Mouse (Mus musculus) Muller cell, postnatal 12 days (primary cell): Measurements from ENCODE around the gene Ccnt1.
A peak's percentile ranks its signal among the peaks of the same experiment; 100 is the strongest.
"Not testable (repeated sequence)": the region's sequence is repeated elsewhere in the genome, so short reads cannot be mapped to it uniquely, and the experiment has no call there.

Experiments
- DNase-seq: peaks from one replicate; pipeline ENCODE4 v3.0.0-alpha.2; 2015; ENCODE audit errors: inconsistent ontology term

The Ccnt1 gene

DNA sequence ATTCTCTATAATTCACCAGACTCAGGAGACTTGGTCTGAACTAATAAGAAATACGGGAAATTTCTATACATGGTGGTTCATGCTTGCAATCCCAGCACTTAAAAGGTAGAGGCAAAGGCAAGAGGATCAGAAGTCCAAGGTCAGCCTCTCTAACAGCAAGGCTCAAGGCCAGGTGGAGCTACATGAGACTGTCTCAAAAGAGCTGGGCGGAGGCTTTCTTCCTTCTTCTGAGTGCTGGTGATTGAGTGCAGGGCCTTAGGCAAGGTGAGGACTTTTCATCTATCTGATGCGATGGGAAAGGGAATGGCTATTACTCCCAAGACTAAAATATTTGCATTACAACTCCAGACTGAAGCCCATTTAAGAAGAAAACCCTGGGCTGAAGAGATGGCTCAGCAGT, 25.6 kb downstream of the Ccnt1 start:
- DNase-seq, result no peak

DNA sequence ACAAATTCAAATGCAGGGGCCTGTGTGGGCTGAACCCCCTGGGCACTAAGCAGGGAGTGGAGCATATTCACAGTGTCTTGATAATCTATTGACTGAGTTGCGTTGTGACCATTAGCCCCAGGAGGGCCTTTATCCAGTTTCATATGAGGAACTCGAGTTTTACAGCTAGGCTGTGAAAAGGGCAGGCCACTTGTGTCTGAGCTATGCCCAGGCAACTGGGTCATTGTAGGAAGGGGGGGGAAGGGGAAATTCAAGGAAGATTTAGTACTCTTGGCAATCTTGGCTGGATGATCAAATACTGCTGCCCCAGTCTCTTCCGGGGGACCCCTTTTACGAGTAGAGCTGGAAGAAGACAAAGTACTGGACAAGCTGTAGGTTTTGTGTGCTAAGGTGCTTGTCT, 27.4 kb downstream of the Ccnt1 start:
- no peak for DNase-seq

DNA sequence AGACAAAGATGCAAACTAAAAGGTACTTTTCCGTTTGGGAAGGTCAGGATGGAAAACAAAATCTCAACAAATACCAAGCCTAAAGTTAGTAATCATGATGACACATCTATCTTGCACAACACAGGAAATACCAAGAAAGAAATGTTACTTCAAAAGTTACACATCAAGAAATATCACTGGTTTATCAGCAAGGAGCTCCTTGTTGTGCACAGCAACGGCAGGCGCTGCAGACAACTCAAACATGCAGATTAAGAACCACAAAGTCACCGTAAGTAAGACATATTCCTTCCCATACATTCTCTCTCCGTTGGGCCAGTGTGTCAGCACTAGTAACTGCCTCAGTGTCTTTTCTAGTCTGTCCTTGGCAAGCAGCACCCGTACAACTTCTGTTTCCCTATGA, 29.7 kb downstream of the Ccnt1 start:
- no peak for DNase-seq

DNA sequence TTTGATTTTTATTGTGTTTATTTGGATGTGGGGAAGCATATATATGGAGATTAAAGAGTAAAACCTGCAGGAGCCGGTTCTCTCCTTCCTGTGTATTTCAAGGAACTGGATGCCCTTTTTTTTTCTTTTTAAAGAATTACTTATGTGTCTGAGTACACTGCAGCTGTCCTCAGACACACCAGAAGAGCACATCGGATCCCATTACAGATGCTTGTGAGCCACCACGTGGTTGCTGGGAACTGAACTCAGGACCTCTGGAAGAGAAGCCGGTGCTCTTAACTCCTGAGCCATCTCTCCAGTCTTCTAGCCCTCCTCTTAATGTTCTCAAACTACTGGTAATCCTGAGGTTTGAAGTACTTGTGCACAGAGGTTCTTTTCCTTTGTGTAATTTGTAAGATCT, 32.8 kb downstream of the Ccnt1 start:
- no peak for DNase-seq

DNA sequence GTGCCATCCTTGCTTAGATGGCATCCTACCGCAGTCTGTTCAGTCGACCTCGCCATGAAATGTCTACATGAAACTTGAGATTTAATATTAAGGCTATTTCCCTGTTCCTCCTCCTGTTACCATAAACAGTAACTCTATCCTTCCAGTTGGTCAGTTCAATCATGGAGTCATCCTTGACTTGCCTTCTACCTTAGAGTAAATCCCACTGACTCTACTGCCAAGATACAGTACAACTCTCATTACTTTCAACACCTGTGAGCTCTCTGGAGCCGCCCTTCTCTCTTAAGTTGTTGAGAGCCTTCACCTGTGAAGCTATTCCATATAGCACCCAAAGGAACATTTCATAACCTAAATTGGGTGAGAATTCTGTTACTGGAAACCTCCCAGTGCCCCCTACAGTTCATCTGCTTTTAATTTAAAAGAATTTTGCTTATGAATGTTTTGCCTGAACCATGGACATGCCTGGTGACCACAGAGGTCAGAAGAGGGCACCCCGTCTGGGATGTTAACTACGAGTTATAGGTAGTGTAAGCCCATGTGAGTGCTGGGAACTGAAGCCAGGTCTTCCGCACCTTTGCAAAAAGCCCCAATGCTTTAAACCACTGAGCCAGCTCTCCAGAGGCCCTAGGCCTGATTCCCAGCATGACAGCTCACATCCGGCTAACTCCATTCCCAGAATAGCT, 33.8 kb downstream of the Ccnt1 start:
- DNase-seq, result peak; percentile 19

DNA sequence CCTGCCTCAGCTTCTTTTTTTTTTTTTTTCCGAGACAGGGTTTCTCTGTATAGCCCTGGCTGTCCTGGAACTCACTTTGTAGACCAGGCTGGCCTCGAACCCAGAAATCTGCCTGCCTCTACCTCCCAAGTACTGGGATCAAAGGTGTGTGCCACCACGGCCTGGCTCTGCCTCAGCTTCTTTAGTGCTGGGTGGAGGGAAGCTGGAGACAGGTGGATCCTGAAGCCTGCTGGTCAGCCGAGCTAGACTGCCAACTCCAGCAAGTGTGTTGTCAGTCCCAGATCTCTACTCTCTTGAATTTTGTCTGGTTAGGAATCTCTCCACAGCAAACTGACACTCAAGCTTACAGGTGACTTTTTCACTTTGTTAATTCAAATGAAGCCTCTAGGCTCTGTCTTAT, 34.8 kb downstream of the Ccnt1 start:
- no peak for DNase-seq

DNA sequence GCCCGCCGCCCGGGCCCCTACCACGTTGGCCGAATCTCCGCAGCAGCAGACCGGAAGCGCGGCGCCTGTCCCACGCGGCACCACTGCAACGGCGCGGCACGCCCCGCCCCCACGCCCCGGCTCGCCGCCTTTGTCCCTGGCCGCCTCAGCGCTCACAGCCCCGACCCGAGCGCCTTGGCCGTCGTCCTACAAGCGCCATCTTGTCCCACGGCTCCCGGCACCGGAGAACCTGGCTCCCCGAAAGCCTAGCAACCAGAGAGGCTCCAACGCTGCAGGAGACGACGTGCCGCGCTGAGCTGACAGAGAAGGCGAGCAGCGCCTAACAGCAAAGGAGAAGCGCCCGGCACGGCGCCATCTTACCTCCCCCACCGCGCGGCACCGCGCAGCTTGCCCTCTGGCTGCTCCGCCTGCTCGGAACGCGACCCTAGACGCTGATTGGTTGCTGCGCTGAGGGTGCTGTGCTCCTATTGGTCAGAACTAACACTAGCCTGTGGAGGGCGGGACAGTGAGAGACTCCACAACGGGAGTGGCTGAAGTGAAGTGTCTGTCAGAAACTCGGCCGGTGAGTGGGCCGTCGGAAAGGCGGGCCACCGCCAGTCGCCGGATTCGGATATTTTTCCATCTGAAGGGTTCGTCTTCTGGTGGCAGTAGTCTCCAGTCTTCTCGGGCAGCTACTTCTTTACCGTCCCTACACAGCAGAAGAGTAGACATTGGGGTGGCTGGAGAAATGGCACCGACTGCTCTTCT, 36.7 kb downstream of the Ccnt1 start, which contains the start of gene Kansl2:
Gene Kansl2 (minus strand): TSS at position 384 of the 747 bp plus-strand sequence.
- DNase-seq, result peak; percentile 97

DNA sequence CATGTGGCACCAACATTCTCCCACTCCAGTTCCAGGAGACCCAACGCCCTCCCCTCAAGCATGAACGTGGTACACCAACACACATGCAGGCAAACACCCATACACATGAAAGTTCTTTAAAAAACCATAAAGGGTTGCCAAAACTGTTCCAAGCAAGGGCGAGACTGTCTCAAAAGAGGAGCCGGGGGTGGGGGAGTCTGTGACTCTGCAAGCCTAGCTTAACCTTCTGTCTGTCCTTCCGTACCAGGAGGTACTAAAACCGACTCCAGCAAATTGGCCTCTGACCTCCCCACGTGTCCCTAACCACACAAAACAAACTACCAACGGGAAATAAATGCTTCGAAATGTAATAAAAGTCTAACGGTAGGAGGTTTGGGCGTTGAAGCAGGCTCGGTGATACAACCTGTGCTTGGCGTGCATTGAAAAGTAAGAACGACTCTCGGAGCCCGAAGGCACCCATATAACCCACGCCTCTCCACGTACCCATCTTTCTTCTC, 37.6 kb downstream of the Ccnt1 start:
- peak; percentile 36 for DNase-seq

DNA sequence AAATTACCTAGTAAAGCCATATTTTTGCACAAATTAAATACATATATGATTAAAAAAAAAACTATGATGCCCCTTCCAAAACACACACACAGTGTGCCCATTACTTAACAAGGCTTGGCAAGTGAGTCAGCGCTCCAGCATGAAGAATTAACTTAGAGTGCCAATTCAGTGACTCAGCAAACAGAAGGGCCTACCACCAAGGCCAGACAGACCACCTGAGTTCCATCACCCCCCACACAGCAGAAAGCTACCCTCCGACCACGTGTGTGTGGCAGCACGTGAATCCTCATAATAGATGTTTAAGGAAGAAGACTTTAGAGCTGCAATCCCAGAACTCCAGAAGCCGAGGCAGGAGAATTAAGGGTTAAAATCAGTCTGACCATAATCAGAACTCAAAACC, 38.4 kb downstream of the Ccnt1 start:
- peak; percentile 77 for DNase-seq

DNA sequence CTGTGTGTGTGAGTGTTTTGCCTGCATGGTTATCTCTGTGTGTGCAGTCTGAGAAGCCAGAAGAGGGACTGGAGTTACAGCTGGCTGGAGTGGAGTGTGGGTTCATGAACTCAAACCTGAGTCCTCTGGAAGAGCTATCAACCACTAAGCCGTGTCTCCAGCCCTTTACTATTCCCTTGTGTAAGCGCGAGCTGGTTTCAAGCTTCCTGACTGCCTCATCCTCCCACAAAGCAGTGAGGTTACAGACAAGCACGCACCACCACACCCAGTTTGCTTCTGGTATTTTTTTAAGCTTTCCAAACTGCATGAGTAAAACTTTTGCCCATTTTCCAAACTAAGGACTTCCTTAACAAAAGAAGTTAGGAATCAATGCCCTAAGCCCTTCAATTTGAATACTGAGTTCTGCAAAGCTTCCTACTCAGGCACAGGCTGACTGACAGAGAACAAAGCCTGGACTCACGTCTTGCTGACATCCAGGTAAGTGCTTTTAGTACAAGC, 42.6 kb downstream of the Ccnt1 start:
- no peak for DNase-seq

DNA sequence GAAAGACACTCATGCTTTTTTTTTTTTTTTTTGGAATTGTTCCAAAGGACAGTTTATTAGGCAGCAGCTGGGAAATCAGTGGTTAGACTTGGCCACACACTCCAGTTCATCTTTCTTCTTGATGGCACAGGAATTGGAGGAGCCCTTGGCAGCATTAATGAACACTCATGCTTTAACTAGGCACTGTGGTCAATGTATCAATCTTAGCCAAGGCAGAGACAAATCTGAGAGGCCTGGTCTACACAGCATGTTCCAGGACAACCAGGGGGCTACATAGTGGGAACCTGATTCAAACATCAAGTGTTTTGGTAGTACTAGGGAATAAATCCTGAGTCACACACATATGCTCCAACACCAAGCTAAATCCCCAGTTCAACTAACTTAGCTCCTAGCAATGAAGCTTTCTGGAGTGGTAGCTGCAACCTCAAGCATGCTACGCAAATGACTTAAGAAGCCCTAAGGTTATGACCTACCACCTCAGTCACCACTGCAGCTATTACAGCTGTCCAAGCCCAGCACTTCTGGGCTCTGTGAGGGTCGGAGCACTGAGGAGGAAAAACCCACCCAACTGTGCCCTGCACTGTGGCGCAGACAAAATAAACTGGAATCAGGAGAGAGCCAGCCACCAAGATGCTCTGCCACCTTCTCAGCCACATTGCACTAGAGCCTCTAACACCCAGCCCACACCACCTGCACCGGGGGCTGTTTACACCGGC, 43.5 kb downstream of the Ccnt1 start:
- peak; percentile 74 for DNase-seq

DNA sequence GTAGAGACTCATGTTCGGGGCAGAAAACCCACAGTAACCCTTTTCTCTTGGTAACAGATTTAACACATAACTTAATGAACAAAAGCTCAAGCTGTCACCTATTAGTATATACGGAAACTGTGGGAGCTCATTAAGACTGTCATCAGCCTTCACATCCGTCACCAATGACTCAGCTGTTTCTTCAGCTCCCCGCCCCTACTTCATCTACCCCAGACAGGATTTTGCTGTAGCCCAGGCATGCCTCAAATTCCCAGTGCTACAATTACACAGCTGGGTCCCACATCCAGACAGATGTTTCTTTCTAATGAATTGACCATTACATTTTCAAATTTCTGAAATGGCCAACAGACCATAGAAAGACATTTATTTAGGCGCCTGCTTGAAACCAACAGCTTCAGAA, 44.7 kb downstream of the Ccnt1 start:
- peak; percentile 78 for DNase-seq

DNA sequence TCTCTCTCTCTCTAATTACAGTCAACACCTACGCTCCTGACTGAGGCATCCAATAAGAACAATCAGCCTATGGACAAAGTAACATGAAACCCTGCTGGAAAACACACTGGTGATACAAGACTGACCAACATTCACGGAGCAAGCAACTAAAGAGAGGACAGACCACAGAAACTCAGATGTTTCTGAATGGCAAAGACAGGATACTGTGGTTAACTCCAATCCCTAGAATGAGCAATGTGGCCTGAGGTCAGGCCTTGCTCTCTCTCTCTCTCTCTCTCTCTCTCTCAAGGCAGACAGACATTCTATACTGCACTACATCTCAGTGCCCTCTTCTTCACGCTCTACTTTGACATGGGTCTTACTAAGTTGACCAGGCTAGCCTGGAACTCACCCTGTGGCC, 49.5 kb downstream of the Ccnt1 start:
- DNase-seq, result peak; percentile 17

DNA sequence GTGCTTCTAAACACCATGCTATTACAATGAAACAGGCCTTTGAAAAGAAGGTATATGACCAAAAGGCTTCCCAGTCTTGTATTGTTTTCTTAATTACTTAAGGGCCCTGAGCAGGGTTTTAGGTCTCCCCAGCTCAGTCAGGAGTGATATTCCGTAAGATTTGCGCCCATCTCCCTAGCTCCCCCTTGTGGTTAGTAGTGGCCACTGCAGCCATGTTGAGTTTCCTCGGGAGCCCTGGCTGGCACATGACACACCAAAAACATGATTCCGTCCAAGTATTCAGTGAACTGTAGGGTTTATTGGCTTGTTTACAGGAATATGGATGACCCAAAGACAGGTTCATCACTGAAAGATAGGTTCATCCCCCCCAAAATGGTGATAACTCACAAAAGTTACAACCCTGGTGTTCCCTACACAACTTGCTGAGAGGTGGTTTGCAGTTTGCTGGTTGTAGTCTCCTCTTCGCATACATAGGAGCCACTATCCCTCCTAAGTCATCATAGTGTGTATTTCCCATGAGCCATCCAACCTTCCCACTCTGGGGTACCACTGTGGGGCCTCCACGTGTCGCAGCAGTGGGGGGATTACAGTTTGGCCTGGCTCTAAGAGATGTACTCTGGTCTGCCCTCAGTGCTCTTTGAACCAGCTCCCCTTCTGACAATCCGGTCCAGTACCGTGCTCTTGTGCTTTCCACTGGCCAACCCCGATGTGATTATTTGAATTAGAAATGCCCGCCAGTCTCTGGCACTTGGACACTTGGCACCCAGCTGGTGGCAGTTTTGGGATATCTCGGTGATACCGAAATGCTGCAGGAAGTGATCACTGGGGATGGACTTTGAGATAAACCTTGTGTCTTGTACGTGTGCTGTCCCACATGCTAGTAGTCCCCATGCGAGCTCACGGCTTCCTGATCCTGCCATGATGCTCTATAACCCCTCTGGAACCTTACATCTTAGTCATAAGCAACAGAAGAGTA, 53.1 kb downstream of the Ccnt1 start:
- DNase-seq, result peak; percentile 29

DNA sequence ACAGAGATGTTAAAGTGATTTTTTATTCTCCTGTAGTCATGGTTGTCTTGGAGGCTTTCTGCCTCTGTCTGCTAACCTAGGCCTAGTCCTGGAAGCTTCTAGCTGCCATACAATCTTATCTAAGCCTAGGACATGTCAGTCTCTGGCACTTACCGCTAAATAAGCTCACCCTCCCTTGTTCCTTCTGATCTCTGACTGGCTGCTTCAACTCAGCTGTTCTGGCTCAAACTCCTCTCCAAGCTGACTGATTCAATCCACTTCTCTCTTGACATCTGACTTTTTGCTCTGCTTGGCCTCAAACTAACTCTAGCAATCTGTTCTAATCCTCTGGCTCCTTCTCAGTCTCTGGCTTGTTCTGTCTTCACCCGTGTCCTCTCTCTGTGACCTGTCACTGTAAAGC, 55.9 kb downstream of the Ccnt1 start:
- DNase-seq, result not testable (repeated sequence)

DNA sequence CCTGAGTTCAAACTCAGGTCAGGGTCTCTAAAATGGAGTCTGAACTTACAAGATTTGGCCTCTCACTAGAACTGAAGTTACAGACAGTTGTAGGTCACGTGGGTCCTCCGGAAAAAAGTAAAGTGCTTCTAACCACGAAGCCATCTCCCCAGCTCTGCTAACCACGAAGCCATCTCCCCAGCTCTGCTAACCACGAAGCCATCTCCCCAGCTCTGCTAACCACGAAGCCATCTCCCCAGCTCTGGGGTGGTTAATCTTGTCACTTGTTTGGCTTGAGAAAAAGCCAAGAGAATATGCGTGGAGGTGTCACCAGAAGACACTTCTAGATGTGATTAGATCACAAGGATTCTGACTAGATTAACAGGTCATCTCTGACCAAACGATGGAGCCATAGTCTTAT, 56.6 kb downstream of the Ccnt1 start:
- DNase-seq, result no peak

DNA sequence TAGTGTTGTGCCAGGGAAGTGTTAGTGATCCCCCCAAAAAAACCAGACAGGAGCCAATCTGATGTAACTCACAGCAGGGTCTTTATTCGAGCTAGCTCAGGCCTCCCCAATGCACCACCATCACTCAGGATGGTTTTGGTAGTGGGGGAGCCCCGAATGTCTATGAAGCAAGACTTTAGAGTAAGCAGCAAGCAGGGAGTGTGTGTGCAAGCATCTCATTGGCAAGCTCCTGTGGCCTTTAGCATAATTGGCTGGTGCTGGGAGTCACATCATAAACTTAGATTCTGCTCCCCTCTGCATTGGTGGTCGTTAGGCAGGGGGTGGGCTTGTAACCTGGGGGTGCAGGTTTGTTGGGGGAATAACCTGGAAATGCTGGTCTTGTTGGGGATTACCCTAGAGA, 57.0 kb downstream of the Ccnt1 start:
- DNase-seq, result not testable (repeated sequence)

DNA sequence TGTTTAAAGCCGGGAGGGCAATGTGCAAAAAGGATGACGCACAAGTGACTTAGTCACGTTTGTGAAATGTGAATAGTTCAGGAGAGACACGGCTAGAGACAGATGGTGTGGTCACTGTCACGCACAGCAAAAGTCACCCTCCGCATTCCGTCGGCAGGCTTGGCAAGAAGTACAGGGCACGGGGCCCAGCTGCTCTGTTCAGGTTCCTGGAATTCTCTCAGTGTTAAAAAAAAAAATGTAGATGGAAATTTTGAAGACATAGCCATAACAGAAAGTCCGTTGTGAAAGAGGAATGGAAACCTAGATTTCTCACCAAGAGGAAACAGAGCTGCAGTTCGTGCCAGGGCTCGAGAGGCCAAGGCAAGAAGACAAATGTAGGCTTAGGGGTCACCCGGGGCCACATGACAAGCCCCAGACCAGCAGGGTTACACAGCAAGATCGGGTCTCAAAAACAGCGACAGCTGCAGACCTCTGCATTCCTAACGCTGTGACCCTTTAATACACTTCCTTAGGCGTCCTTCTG, 57.9 kb downstream of the Ccnt1 start:
- peak; percentile 87 for DNase-seq

DNA sequence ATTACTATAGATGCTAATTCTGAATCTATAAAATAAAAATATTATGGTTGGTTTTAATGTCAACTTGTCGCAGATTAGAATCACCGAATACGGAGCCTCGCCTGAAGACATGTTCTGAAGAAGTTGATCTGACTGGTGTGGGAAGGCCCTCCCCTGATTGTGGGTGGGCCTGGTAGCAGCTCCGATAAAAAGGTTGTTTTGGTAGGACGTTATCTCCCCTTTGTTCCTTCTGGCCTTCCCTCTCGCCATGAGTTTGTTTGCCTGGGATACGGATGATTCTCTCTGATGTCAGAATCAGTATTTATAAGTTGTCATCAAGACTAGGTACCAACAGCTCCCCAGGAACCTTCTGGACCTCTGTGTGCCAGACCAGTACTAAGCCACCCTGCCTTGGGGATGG, 58.5 kb downstream of the Ccnt1 start:
- DNase-seq, result no peak

DNA sequence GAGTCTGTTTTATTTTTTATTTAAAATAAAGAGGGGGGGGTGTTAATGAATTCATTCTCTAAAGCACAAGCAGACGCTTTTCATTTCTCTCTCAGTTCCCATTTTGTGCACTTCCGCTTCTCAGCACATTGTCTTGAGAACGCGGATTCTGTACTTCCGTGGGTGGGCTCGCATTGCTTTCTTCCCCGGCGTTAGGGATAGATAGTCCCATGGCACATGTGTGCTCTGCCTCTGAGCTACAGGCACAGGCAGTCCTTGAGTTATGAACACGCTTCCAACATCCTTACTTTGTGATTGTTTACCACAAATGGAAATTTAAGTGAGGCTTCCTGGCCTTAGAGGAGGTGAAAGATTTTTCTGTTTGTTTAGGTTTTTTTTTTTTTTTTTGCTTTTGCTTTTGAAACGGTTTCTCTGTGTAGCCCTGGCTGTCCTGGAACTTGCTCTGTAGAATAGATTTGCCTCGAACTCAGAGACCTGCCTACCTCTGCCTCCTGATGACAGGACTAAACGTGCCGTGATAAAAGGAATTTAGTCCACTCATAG, 59.3 kb downstream of the Ccnt1 start:
- no peak for DNase-seq
